Mouse (Mus musculus) G1E (cell line): ENCODE measurements at regions not wholly inside any gene's neighbourhood (a gene's known extent, or its start where the extent isn't known, plus 50 kb on each side); places are given as distances from the start of the nearest gene placed in this dataset.

Experiments
- ATAC-seq: 2 replicates; pipeline ENCODE4 v1.8.0; 2016; ENCODE audit warnings: mild to moderate bottlenecking; ENCODE audit not compliant: insufficient number of reproducible peaks, poor library complexity, low FRiP score, severe bottlenecking; ENCODE audit errors: extremely low read depth
- DNase-seq: peaks from one replicate; pipeline ENCODE4 v3.0.0; 2012; ENCODE audit warnings: low spot score
- H3K27me3 ChIP-seq: 2 replicates; pipeline ENCODE4 v1.6.1; 2012; ENCODE audit warnings: mild to moderate bottlenecking, low read length, inconsistent platforms; ENCODE audit not compliant: insufficient read depth
- H3K36me3 ChIP-seq: replicated peaks from 2 replicates; pipeline ENCODE3; 2012; ENCODE audit warnings: mild to moderate bottlenecking, inconsistent platforms
- H3K4me1 ChIP-seq: 2 replicates; pipeline ENCODE4 v1.6.1; 2012; ENCODE audit warnings: low read depth, low read length, inconsistent platforms, mixed read lengths; ENCODE audit not compliant: insufficient read depth
- H3K4me3 ChIP-seq: 2 replicates; pipeline ENCODE4 v1.5.1; 2012; ENCODE audit warnings: low read depth, mild to moderate bottlenecking, inconsistent platforms, low read length, moderate library complexity, mixed read lengths
- H3K9me3 ChIP-seq: replicated peaks from 2 replicates; pipeline ENCODE4 v1.6.1; 2012; ENCODE audit warnings: inconsistent platforms
- CTCF ChIP-seq: IDR thresholded peaks from 2 replicates; pipeline ENCODE4 v1.5.1; 2012; ENCODE audit warnings: low read depth, low read length, inconsistent platforms, mixed read lengths
- GATA1 ChIP-seq: IDR thresholded peaks from 2 replicates; pipeline ENCODE4 v1.6.1; 2012; ENCODE audit warnings: borderline replicate concordance, low read length, inconsistent platforms, mixed read lengths
- GATA2 ChIP-seq: IDR thresholded peaks from 2 replicates; pipeline ENCODE4 v1.6.1; 2012; ENCODE audit warnings: low read depth, low read length, inconsistent platforms, borderline replicate concordance
- POLR2AphosphoS5 ChIP-seq: IDR thresholded peaks from 2 replicates; pipeline ENCODE4 v1.6.1; 2012; ENCODE audit warnings: low read depth, low read length, inconsistent platforms; ENCODE audit not compliant: insufficient replicate concordance
- TAL1 ChIP-seq: conservative IDR thresholded peaks from 2 replicates; pipeline ENCODE4 v1.6.1; 2012; ENCODE audit warnings: low read depth, low read length, inconsistent platforms, mixed read lengths

DNA sequence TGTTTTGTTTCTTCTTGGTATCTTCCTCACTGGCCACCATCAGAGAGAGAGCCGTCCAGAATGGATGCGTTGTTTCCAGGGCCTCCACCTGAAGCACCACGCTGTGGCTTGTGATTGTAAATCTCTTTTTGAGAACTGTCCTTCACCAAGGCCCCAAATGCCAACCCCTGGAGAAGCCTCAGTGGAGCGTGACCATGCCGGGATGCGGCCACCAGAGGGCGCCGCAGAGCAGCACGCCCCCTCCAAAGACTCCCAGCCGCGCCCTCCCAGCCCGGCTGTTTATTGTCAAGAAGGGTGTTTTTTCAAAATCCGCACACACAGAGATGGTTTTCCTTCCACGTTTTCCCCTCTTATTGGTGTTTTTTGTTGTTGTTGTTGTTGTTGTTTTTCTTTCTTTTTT, 216.0 kb upstream of the Arid1b start:
- TF ChIP-seq POLR2AphosphoS5 (no peak), GATA2 (no peak), GATA1 (no peak), CTCF (peak; percentile 42)
- Histone ChIP-seq H3K36me3 (no peaks in the 10 kb centered on the region), H3K4me3 (no peak overlapping the region), H3K27me3 (peaks cover 13% of the 10 kb centered on the region; the same call in 1 of the 2 replicates), H3K4me1 (no peaks in the 10 kb centered on the region), H3K9me3 (no peaks in the 10 kb centered on the region)
- DNase-seq (peak; percentile 65), ATAC-seq (no peak)

DNA sequence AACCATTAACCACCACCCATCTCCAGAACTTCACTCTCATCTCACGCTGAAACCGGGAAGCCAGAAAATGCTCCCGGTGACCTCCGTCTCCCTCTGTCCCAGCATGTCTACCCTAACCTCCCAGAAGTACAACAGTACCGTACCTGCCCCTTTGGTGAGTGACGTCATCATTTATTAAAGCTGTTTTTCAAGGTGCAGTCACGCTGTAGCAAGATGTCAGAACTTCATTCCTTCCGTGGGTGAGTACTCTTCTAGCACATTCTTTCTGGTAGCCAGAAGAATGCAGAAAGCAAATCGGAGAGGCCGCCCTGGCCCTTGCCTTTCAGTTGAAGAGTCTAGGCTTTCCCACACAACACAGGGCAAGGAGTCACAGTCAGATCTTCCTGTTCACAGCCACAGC, 215.1 kb upstream of the Arid1b start:
- DNase-seq (no peak), ATAC-seq (no peak)
- no peaks in the 10 kb centered on the region for H3K36me3 ChIP-seq
- no peak overlapping the region for H3K4me3 ChIP-seq
- TF ChIP-seq GATA2 (no peak), POLR2AphosphoS5 (no peak), CTCF (no peak), TAL1 (no peak), GATA1 (no peak)
- H3K4me1 ChIP-seq: no peaks in the 10 kb centered on the region
- H3K27me3 ChIP-seq: peaks cover 13% of the 10 kb centered on the region; the same call in 1 of the 2 replicates
- H3K9me3 ChIP-seq: no peaks in the 10 kb centered on the region

DNA sequence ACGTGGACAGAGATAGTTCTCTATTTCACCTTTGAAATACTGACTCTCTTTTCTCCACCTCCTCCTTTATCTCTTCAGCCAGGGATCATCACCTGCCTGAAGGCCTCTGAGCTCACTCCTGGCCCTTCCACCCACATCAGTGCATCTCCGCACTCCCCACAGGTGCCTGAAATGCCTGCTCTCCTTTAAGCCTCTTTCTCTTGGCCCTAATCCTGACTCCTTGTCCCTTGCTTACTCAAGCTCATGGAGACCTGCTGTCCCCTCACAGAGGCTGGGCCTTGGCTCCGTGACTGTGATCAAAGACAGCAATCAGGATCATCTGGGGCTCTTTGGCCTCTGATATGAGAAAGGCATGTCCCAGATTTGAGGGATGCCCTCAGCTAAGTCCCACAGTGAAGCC, 212.5 kb upstream of the Arid1b start:
- no peaks in the 10 kb centered on the region for H3K4me1 ChIP-seq
- no peak for DNase-seq
- no peaks in the 10 kb centered on the region for H3K9me3 ChIP-seq
- H3K27me3 ChIP-seq: peaks cover 14% of the 10 kb centered on the region; the same call in 1 of the 2 replicates
- no peak for TF ChIP-seq GATA1
- no peak for TF ChIP-seq TAL1
- TF ChIP-seq POLR2AphosphoS5: no peak
- no peak for TF ChIP-seq GATA2
- TF ChIP-seq CTCF: no peak
- H3K36me3 ChIP-seq: no peaks in the 10 kb centered on the region
- no peak for ATAC-seq
- no peak overlapping the region for H3K4me3 ChIP-seq

DNA sequence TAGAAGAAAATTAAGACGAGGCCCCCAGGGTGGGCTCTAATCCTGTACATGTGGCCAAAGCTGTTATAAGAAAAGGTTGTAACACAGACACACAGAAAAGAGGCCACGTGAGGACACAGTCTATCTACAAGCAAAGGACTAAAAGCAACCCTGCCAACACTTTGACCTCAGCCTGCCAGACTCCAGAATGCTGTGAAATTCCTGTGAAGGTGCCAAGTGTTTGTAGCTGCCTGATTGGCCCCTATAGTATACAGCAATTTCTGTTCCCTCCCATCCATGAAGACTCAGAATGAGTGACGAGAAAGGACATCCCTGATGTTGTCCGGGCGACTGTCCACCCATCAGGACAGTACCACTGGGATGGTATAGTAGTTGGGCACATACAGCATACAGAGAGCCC, 209.8 kb upstream of the Arid1b start:
- ATAC-seq (no peak), DNase-seq (no peak)
- Histone ChIP-seq H3K27me3 (peaks cover 14% of the 10 kb centered on the region), H3K4me1 (no peaks in the 10 kb centered on the region), H3K4me3 (no peak overlapping the region), H3K36me3 (no peaks in the 10 kb centered on the region), H3K9me3 (no peaks in the 10 kb centered on the region)
- TF ChIP-seq TAL1 (no peak), CTCF (no peak), GATA1 (no peak), POLR2AphosphoS5 (no peak), GATA2 (no peak)

DNA sequence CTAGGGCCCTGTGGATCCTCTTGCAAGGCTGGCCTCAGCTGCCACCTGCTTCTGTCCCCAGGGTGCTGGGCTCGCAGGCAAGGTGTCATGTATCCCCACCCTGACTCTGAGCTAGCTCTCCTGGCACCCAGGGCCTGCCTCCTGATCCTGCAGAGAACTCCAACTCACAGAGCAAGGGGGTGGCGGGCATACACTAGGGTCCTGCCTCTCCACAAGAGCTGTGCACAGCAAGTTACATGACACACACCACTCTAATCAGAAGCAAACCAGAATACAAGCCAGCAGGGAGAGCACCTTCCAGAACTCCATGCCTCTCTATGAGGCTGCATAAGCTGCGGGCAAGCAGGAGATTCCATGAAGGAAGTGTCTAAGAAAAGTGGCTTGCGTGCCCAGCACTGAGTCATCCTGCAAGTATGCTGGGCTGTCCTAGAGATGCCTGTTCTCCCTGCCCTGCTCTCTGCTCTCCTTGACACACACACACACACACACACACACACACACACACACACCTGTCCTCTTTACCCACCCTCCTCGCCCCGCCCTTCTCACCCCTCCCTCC, 208.8 kb upstream of the Arid1b start:
- Histone ChIP-seq H3K27me3 (peaks cover 14% of the 10 kb centered on the region), H3K4me1 (no peaks in the 10 kb centered on the region), H3K4me3 (no peak overlapping the region), H3K9me3 (no peaks in the 10 kb centered on the region), H3K36me3 (no peaks in the 10 kb centered on the region)
- TF ChIP-seq CTCF: no peak
- ATAC-seq (no peak), DNase-seq (no peak)

DNA sequence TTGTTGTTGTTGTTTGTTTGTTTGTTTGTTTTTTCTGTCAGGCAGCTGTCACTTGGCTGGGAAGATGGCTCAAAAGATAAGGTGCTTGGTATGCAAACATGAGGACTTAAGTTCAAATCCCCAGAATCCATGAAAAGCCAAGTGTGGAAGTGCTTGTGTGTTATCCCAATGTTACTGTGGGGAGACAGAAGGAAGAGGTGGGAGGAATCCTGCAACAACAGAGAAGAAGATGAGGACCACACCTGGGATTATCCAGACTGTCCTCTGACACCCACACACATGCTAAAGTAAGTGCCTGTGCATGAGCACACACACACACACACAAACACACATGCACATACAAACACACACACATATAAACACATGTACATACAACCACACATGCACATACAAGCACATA, 207.6 kb upstream of the Arid1b start:
- no peak for TF ChIP-seq GATA1
- TF ChIP-seq POLR2AphosphoS5: no peak
- no peak for TF ChIP-seq GATA2
- TF ChIP-seq CTCF: no peak
- no peak for TF ChIP-seq TAL1
- ATAC-seq (no peak), DNase-seq (no peak)
- Histone ChIP-seq H3K27me3 (peaks cover 13% of the 10 kb centered on the region), H3K36me3 (no peaks in the 10 kb centered on the region), H3K4me1 (no peaks in the 10 kb centered on the region), H3K4me3 (no peak overlapping the region), H3K9me3 (no peaks in the 10 kb centered on the region)

DNA sequence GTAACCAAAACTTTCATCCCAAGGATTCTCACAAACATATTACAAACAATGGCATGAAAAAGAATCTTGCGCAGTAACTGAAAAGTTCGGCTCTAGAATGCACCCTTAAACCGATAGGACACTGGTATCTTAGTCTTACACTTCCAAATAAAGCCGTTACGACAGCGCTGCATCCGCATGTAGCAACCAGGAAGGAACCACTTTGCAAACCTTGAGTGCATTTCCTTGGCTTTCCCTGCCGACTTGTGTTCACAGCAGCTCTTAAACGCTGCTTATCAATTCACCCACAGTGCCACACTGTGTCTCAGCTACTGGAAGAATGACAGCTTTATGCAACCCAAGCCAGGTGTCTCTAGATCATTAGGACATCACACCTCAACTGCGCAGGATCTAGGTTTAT, 202.3 kb upstream of the Arid1b start:
- Histone ChIP-seq H3K4me1 (no peaks in the 10 kb centered on the region), H3K36me3 (no peaks in the 10 kb centered on the region), H3K4me3 (no peak overlapping the region), H3K27me3 (no peaks in the 10 kb centered on the region; the same call in 1 of the 2 replicates), H3K9me3 (no peaks in the 10 kb centered on the region)
- ATAC-seq: no peak
- DNase-seq: no peak
- no peak for TF ChIP-seq POLR2AphosphoS5
